Mouse (Mus musculus): ENCODE results near the gene Zfp54. TPM values are rescaled to one million over a fixed set of nuclear protein-coding genes. Genes with fewer than 3 reads are reported as not detected.

The Zfp54 gene
- total RNA-seq, 2 experiments from 2014 or later = 2.4 to 2.5 TPM

Other genes starting within 250 kb of the Zfp54 start
- gene Vmn1r234, start 197.1 kb upstream of the Zfp54 start, total RNA-seq (2021) = not detected
- not detected for gene Vmn1r235, start 166.8 kb upstream of the Zfp54 start, total RNA-seq (2021)
- gene Vmn1r236, start 140.3 kb upstream of the Zfp54 start, total RNA-seq (2021) = not detected
- not detected for gene Vmn1r237, start 111.4 kb upstream of the Zfp54 start, total RNA-seq (2021)
- gene Zfp677, start 39.5 kb upstream of the Zfp54 start, total RNA-seq (2021) = 1 to 10 TPM; 3.0 to 5.5 TPM
- gene Zfp51, start 27.1 kb downstream of the Zfp54 start, total RNA-seq (2021) = 1 to 10 TPM; 7.3 TPM
- 1 to 10 TPM; 3.5 to 3.9 TPM for gene Zfp53, start 65.8 kb downstream of the Zfp54 start, total RNA-seq (2021)
- gene Zfp52, start 112.3 kb downstream of the Zfp54 start, total RNA-seq (2021) = 10 to 100 TPM; 29.6 to 33.9 TPM
- gene Zfp948, start 143.8 kb downstream of the Zfp54 start, total RNA-seq (2021) = 10 to 100 TPM; 10.6 to 14.2 TPM
- 1 to 10 TPM; 7.1 to 8.1 TPM for gene Zfp983, start 227.4 kb downstream of the Zfp54 start, total RNA-seq (2021)